Mouse (Mus musculus): ENCODE measurements around the gene Hoxa5. TPM values are rescaled to one million over a fixed set of nuclear protein-coding genes. Genes with fewer than 3 reads are reported as not detected.

The Hoxa5 gene
- polyA plus RNA-seq, 1 experiment from 2014 or later: 19.8 TPM

DNA sequence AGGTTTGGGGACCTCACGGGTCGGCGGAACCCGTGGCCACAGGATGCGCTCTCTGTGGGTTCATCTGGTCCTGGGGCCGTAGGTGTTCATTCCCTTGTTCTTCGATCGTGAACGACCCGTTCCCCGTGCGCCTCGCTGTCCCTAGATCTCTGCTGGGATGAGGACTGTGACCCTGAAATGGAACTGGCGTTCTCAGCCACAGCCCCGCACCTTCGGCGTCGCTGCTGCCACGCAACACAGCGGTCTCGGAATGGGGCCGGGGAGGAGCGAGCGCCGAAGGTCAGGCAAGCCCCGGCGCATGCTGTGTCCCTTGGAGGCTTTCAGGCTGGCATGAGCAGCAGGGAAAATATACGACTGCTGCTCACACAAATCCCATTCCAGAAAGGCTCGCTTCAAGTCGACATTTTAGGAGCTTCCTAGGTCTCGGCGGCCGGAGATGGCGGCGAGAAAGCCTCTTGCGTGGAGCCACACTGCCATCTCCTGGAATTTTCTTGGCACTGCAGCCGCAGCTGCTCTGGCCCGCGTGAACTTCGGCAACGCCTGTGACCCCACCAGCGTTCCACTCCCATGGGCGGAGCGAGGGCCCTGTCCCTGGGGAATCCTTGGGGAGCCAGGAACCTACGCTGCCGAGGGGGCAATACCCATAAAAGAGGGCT is 17.1 kb upstream of the Hoxa5 start, which contains the start of gene Hoxa7:
TSS of gene Hoxa7 (minus strand) at position 518 of the 656 bp plus-strand sequence.
- H3K9me3 ChIP-seq: no peaks in the 10 kb centered on the region
- peak within 1 kb of the TSS; percentile 44; the same call in 1 of the 2 replicates for H3K27ac ChIP-seq
- H3K27me3 ChIP-seq (replicated peaks): peaks cover 93% of the 10 kb centered on the region
- peaks cover 24% of the 10 kb centered on the region for H3K4me1 ChIP-seq
- no peaks in the 10 kb centered on the region for H3K36me3 ChIP-seq
- H3K9ac ChIP-seq: peak within 1 kb of the TSS; percentile 19; the same call in 1 of the 2 replicates
- under 1% methylated on average over 46 of the region's 46 CpGs for WGBS
- H3K4me2 ChIP-seq: peak within 1 kb of the TSS; percentile 97
- H3K4me3 ChIP-seq (replicated peaks): peak within 1 kb of the TSS; percentile 57
- ATAC-seq (ENCODE audit: insufficient read depth, low FRiP score, low read depth): peak; percentile 68; the same call in 1 of the 2 replicates

DNA sequence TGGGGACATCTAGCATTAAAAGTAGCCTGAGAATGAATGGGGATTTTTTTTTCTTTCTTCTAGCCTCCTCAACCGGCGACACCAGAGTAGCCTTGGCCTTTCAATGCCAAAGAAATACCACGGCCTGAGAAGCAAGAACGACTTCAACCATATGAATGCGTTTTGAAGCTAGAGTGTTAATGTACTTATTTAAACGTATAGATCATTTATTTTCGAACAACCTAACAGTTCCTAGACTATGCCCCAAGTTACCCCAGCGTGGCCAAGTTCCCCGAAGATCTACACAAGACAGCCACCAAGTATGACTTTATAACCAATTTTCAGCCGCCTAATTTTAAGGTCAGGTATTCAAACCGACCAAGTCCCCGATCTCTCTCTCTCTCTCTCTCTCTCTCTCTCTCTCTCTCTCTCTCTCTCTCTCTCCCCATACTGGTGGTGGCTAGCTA is 16.5 kb upstream of the Hoxa5 start:
- Histone ChIP-seq H3K27me3 (replicated peaks) (peaks cover 93% of the 10 kb centered on the region), H3K4me1 (peaks cover 24% of the 10 kb centered on the region), H3K9me3 (no peaks in the 10 kb centered on the region), H3K4me3 (replicated peaks) (peak overlapping the region; percentile 57), H3K36me3 (no peaks in the 10 kb centered on the region), H3K27ac (0 out of 2 replicates have a peak overlapping the region, but pooled peaks have one; percentile 44), H3K9ac (no peak overlapping the region), H3K4me2 (peak overlapping the region; percentile 97)
- WGBS: 23% methylated on average over 12 of the region's 12 CpGs
- ATAC-seq (ENCODE audit: insufficient read depth, low FRiP score, low read depth): no peak

DNA sequence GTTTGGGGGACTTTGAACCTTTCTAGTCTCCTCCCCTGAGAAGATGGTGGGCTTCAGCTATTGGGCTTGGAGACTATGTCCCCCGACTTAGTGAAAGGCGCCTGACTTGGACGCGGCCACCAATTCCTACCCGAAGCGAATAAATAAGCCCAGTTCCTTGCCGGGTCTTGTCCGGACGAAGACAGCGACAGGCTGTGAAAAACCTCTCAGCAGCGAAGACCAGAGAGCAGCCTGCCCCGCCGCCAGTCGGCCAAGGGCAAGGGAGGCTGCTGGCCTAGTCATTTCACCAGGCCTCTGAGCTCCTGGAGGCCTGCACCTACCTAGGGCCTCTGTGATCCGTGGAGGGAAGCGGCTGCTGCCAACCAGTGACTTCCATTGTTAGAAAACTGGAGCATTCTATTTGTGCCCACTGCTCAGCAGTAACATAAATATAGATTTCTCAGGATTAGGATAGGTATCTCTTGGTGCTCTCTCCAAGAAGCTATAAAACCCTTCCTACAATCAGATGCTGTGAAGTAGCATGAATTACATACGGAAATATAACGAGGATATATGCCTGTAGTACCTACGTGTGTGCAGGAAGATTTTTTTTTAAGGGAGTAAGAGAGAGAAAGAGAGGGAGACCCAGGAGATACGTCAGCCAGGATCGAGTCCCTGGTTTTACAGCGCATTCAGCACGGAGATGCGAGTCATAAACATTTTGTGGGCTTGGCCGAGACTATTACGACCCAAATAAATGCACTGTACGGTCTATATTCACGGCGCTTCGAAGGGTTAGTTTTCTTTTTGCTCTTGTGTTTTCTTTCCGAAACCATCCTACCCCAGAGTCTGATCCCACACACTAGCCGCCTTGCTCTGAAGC is 15.8 kb upstream of the Hoxa5 start:
- no peaks in the 10 kb centered on the region for H3K36me3 ChIP-seq
- no peak overlapping the region for H3K9ac ChIP-seq
- H3K27me3 ChIP-seq (replicated peaks): peaks cover 92% of the 10 kb centered on the region
- peaks cover 18% of the 10 kb centered on the region for H3K4me1 ChIP-seq
- WGBS: 33% methylated on average over 32 of the region's 32 CpGs
- no peaks in the 10 kb centered on the region for H3K9me3 ChIP-seq
- peak overlapping the region; percentile 4; the same call in 1 of the 2 replicates for H3K27ac ChIP-seq
- ATAC-seq (ENCODE audit: insufficient read depth, low FRiP score, low read depth): no peak
- H3K4me3 ChIP-seq (replicated peaks): peak overlapping the region; percentile 57; the same call in 1 of the 2 replicates
- peak overlapping the region; percentile 19; the same call in 1 of the 2 replicates for H3K4me2 ChIP-seq

- Histone ChIP-seq H3K9me3 (no peaks in the 10 kb centered on the region), H3K4me1 (peaks cover 15% of the 10 kb centered on the region), H3K4me3 (replicated peaks) (no peak overlapping the region; the same call in 1 of the 2 replicates), H3K27ac (no peak overlapping the region), H3K27me3 (replicated peaks) (peaks cover 92% of the 10 kb centered on the region), H3K9ac (no peak overlapping the region), H3K4me2 (no peak overlapping the region), H3K36me3 (no peaks in the 10 kb centered on the region)
- no peak for ATAC-seq (ENCODE audit: insufficient read depth, low FRiP score, low read depth)
- 48% methylated on average over 9 of the region's 9 CpGs for WGBS
Measured at GRCm38 (mm10) chr6:52219234-52219942, 15.0 kb upstream of the Hoxa5 start.

GRCm38 (mm10) chr6:52218643-52219215 is 14.3 kb upstream of the Hoxa5 start:
- Histone ChIP-seq H3K36me3 (no peaks in the 10 kb centered on the region), H3K4me1 (peaks cover 15% of the 10 kb centered on the region), H3K27ac (no peak overlapping the region), H3K9me3 (no peaks in the 10 kb centered on the region), H3K4me3 (replicated peaks) (no peak overlapping the region), H3K27me3 (replicated peaks) (peaks cover 92% of the 10 kb centered on the region), H3K9ac (no peak overlapping the region), H3K4me2 (0 out of 2 replicates have a peak overlapping the region, but pooled peaks have one; percentile 55)
- WGBS: 24% methylated on average over 14 of the region's 14 CpGs
- ATAC-seq (ENCODE audit: insufficient read depth, low FRiP score, low read depth): no peak

DNA sequence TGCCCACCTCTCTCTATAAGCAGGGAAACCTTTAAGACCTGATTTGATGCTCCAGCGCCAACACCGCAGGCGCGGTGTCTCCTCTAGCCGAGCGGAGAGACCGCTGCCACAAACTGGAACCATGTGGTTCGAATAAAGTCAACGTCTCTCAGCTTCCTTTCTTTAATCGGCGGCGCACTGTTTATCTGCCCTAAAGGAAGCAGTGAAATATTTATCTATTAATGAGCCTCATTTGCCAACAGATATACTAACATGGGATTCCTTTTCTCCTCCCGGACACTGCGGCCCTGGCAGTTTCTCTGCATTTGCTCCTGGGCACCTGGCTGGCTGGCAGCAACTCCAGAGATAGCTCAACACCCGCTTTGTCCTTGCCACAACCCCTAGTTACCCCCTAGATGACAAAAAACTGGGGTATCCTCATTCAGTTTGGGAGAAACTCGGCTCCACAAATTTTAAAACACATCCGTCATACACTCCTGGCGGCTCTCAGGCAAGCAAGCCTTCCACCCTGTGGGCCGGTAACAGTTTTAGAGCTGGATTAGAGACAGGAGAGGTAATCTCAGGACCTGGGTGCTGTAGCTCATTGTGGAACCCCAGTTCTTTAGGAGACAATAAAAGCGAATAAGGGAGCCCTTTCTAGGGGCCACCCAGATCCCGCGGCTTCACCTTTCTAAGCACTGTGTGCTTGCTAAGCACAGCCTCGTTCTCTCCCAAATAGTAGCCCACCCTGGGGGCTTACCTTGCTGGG is 13.7 kb upstream of the Hoxa5 start:
- Histone ChIP-seq H3K4me3 (replicated peaks) (peak overlapping the region; percentile 36), H3K27me3 (replicated peaks) (peaks cover 91% of the 10 kb centered on the region), H3K9me3 (no peaks in the 10 kb centered on the region), H3K27ac (0 out of 2 replicates have a peak overlapping the region, but pooled peaks have one; percentile 19), H3K4me1 (peaks cover 16% of the 10 kb centered on the region), H3K36me3 (no peaks in the 10 kb centered on the region), H3K4me2 (peak overlapping the region; percentile 55), H3K9ac (no peak overlapping the region)
- WGBS: 14% methylated on average over 23 of the region's 23 CpGs
- ATAC-seq (ENCODE audit: insufficient read depth, low FRiP score, low read depth): no peak

- H3K9ac ChIP-seq: no peak overlapping the region
- H3K4me3 ChIP-seq (replicated peaks): peak overlapping the region; percentile 36
- H3K4me2 ChIP-seq: peak overlapping the region; percentile 55
- H3K36me3 ChIP-seq: no peaks in the 10 kb centered on the region
- under 1% methylated on average over 25 of the region's 25 CpGs for WGBS
- peaks cover 22% of the 10 kb centered on the region for H3K4me1 ChIP-seq
- H3K27me3 ChIP-seq (replicated peaks): peaks cover 92% of the 10 kb centered on the region
- H3K9me3 ChIP-seq: no peaks in the 10 kb centered on the region
- H3K27ac ChIP-seq: 0 out of 2 replicates have a peak overlapping the region, but pooled peaks have one; percentile 19
- ATAC-seq (ENCODE audit: insufficient read depth, low FRiP score, low read depth): peak; percentile 36
Measured at GRCm38 (mm10) chr6:52217459-52217768, 13.0 kb upstream of the Hoxa5 start.

DNA sequence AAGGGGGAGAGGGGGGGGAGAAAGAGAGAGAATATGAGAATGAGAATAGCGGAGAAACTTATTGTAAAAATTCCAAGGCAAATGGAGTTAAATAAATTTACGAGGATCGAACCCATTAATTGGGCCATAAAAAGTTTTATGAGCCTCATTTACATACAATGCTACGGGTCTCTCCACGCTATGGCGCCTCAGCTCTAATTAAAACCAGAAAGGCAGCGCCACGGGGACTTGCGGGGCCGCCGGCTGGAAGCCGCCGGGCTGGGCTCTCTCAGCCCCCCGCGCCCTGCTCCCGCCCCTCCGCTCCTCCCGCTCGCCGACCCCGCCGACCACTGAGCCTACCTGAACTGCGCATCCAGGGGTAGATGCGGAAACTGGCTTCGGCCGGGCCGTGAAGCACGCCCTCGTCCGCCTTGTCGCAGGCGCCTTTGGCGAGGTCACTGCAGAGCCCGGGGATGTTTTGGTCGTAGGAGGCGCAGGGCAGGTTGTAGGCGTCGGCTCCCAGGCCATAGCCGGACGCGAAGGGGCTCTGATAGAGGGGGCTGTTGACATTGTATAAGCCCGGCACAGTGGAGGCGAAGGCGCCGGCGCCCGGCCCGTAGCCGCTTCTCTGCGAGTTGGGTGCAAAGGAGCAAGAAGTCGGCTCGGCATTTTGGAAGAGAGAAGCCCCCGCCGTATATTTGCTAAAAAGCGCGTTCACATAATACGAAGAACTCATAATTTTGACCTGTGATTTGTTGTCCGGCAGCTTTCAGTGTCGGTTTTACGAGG is 12.5 kb upstream of the Hoxa5 start:
- 2% methylated on average over 60 of the region's 60 CpGs for whole genome bisulfite sequencing
- no peaks in the 10 kb centered on the region for H3K36me3 ChIP-seq
- H3K4me2 ChIP-seq: peak overlapping the region; percentile 55
- no peak overlapping the region for H3K27ac ChIP-seq
- H3K4me1 ChIP-seq: peaks cover 23% of the 10 kb centered on the region
- no peak for ATAC-seq (ENCODE audit: insufficient read depth, low FRiP score, low read depth)
- H3K9ac ChIP-seq: 0 out of 2 replicates have a peak overlapping the region, but pooled peaks have one; percentile 0
- no peaks in the 10 kb centered on the region for H3K9me3 ChIP-seq
- H3K27me3 ChIP-seq (replicated peaks): peaks cover 92% of the 10 kb centered on the region
- peak overlapping the region; percentile 36 for H3K4me3 ChIP-seq (replicated peaks)

DNA sequence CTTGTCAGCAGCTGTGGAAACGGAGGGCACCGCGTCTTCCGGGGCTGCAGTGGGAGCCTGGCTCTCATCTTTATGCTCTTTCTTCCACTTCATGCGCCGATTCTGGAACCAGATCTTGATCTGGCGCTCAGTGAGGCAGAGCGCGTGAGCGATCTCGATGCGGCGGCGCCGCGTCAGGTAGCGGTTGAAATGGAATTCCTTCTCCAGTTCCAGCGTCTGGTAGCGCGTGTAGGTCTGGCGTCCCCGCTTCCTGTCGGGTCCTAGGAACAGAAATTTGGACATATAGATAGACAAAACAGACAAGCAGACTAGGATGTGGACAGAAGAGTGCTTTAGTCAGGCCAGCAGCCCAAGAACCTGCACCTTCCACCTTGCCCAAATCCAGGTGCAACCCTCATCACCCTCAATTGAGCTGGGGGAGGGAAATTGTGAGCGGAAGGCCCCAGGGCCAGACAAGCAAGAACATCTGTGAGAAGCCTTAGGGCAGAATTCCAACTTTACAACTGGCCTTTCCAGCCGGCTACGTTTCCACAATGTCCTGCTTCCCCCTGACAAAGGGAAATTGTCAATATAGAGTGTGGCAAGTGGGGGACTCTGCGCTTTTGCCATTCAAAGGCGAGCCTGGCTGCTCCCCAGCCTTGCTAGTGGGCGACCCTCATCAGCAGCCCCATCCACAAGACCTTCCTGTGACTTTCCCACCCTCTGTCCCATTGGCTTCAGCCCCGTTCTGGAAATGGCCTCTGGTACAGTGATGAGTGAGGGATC is 11.6 kb upstream of the Hoxa5 start:
- peaks cover 23% of the 10 kb centered on the region for H3K4me1 ChIP-seq
- H3K4me2 ChIP-seq: peak overlapping the region; percentile 55
- no peaks in the 10 kb centered on the region for H3K9me3 ChIP-seq
- H3K36me3 ChIP-seq: no peaks in the 10 kb centered on the region
- H3K4me3 ChIP-seq (replicated peaks): peak overlapping the region; percentile 36
- no peak overlapping the region for H3K27ac ChIP-seq
- H3K27me3 ChIP-seq (replicated peaks): peaks cover 93% of the 10 kb centered on the region
- no peak for ATAC-seq (ENCODE audit: insufficient read depth, low FRiP score, low read depth)
- 4% methylated on average over 30 of the region's 30 CpGs for WGBS
- no peak overlapping the region for H3K9ac ChIP-seq

GRCm38 (mm10) chr6:52215070-52215469 is 10.7 kb upstream of the Hoxa5 start:
- H3K4me1 ChIP-seq: peaks cover 23% of the 10 kb centered on the region
- H3K27me3 ChIP-seq (replicated peaks): peaks cover 88% of the 10 kb centered on the region
- no peaks in the 10 kb centered on the region for H3K9me3 ChIP-seq
- no peak overlapping the region for H3K27ac ChIP-seq
- no peak overlapping the region for H3K9ac ChIP-seq
- no peak for ATAC-seq (ENCODE audit: insufficient read depth, low FRiP score, low read depth)
- no peak overlapping the region for H3K4me3 ChIP-seq (replicated peaks)
- WGBS: 38% methylated on average over 3 of the region's 3 CpGs
- H3K36me3 ChIP-seq: no peaks in the 10 kb centered on the region
- H3K4me2 ChIP-seq: no peak overlapping the region

Measured in stomach, embryonic 15.5 days (tissue).